Mouse (Mus musculus) myocyte (in vitro differentiated cells): ENCODE results near the gene Tas2r143. TPM values are rescaled to one million over a fixed set of nuclear protein-coding genes. Genes with fewer than 3 reads are reported as not detected.

Source experiments
- H3K27me3 ChIP-seq: one replicate; pipeline ENCODE4 v1.6.1; 2011; ENCODE audit not compliant: control insufficient read depth, insufficient read depth, insufficient read length
- H3K36me3 ChIP-seq: one replicate; pipeline ENCODE4 v1.6.1; 2011; ENCODE audit not compliant: control insufficient read depth, insufficient read depth
- H3K4me2 ChIP-seq: one replicate; pipeline ENCODE4 v1.6.1; 2011; ENCODE audit warnings: low read depth, control low read depth
- H3K4me3 ChIP-seq: one replicate; pipeline ENCODE4 v1.5.1; 2011; ENCODE audit warnings: mild to moderate bottlenecking, control low read depth, moderate library complexity
- H3K79me2 ChIP-seq: one replicate; pipeline ENCODE4 v1.6.1; 2011; ENCODE audit not compliant: control insufficient read depth, insufficient read depth
- H3ac ChIP-seq: one replicate; pipeline ENCODE4 v1.6.1; 2011; ENCODE audit not compliant: control insufficient read depth, insufficient read length
- CEBPB ChIP-seq: IDR thresholded peaks from 2 replicates; pipeline ENCODE4 v1.6.1; 2011; ENCODE audit warnings: mild to moderate bottlenecking, moderate library complexity; ENCODE audit not compliant: poor library complexity, insufficient read depth, severe bottlenecking
- E2F4 ChIP-seq: IDR thresholded peaks from one replicate; pipeline ENCODE4 v1.6.1; 2011; ENCODE audit warnings: mild to moderate bottlenecking, control low read depth, moderate library complexity; ENCODE audit not compliant: insufficient read depth
- MAX ChIP-seq: IDR thresholded peaks from one replicate; pipeline ENCODE4 v1.6.1; 2011; ENCODE audit warnings: low read depth, mild to moderate bottlenecking, control low read depth
- MYOD1 ChIP-seq, 3 experiments: IDR thresholded peaks; one replicate each; pipeline ENCODE4 v1.6.1; 2011; ENCODE audit warnings: control low read depth in 2 of 3, low read depth in 2 of 3, mild to moderate bottlenecking in 2 of 3, moderate library complexity in 1 of 3; ENCODE audit not compliant: insufficient read length in 2 of 3, control insufficient read depth in 1 of 3
- MYOG ChIP-seq, 3 experiments: IDR thresholded peaks; one replicate each; pipeline ENCODE4 v1.6.1; 2011; ENCODE audit warnings: control low read depth in 2 of 3, low read depth in 2 of 3, mild to moderate bottlenecking in 2 of 3; ENCODE audit not compliant: insufficient read length in 2 of 3, control insufficient read depth in 1 of 3, insufficient read depth in 1 of 3
- POLR2A ChIP-seq: IDR thresholded peaks from one replicate; pipeline ENCODE4 v1.6.1; 2011; ENCODE audit warnings: low read depth, mild to moderate bottlenecking, control low read depth, moderate library complexity; ENCODE audit not compliant: insufficient read length
- POLR2AphosphoS2 ChIP-seq: IDR thresholded peaks from one replicate; pipeline ENCODE4 v1.6.1; 2011; ENCODE audit warnings: low read depth, control low read depth; ENCODE audit not compliant: insufficient read length
- REST ChIP-seq: IDR thresholded peaks from one replicate; pipeline ENCODE4 v1.6.1; 2011; ENCODE audit warnings: mild to moderate bottlenecking, control low read depth, moderate library complexity; ENCODE audit not compliant: insufficient read depth, insufficient read length
- SRF ChIP-seq: IDR thresholded peaks from one replicate; pipeline ENCODE4 v1.6.1; 2011; ENCODE audit warnings: low read depth; ENCODE audit not compliant: control insufficient read depth, insufficient read length
- TCF12 ChIP-seq: IDR thresholded peaks from one replicate; pipeline ENCODE4 v1.6.1; 2011; ENCODE audit warnings: mild to moderate bottlenecking, control low read depth; ENCODE audit not compliant: poor library complexity, insufficient read depth, severe bottlenecking
- TCF3 ChIP-seq: IDR thresholded peaks from one replicate; pipeline ENCODE4 v1.6.1; 2011; ENCODE audit warnings: low read depth, control low read depth; ENCODE audit not compliant: insufficient read length
- USF1 ChIP-seq: IDR thresholded peaks from one replicate; pipeline ENCODE4 v1.6.1; 2011; ENCODE audit warnings: low read depth, mild to moderate bottlenecking, control low read depth, moderate library complexity
- polyA plus RNA-seq: library from polyadenylated mRNA; unstranded; fragments of >200 nt; fragmentation: generic; extraction: Trizol; gene quantifications from one replicate; pipeline ENCODE4 v1.2.1, GENCODE M21; 2012; ENCODE audit warnings: missing spikeins

Tas2r143 gene
- polyA plus RNA-seq, 1 experiment: not detected

DNA sequence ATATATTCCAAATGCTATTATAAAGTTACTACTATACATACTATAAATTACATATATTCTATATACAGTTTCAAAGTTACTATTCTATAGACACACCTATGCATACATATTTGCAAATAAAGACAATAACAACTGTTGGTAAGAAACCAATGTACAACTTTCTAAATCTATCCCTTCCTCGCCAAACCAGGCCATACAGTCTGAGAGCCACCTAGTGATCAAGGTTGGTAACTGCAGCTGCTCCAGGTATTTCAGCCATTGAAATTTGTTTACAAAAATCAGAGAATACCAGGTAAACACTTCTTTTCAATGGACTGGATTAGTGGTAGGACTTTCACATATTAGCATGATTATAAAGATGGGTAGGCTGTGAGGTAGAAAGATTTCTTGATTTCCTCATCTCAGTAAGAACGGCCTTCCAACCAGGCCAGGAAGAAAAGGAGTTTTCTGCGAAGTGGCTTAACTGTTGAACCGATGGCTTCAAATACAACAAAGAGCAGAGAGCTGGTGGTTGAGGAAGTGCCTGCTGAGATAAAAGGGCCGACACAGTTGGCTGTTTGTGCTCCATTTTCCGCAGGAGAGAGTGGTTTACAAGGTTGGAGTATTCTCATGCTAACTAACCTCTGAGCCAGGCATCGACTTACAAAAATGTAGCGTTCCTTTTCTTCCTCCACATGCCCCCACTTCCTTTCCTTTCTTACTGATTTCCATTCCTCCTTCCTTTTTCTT is 19.5 kb upstream of the Tas2r143 start:
- no peak overlapping the region for H3ac ChIP-seq
- H3K27me3 ChIP-seq: no peaks in the 10 kb centered on the region
- no peaks in the 10 kb centered on the region for H3K79me2 ChIP-seq
- H3K36me3 ChIP-seq: peaks cover 4% of the 10 kb centered on the region
- no peak overlapping the region for H3K4me3 ChIP-seq
- H3K4me2 ChIP-seq: no peak overlapping the region
- TF ChIP-seq POLR2A (no peak), MYOG (IDR thresholded peaks at IDR 0.05; ENCODE audit: control insufficient read depth in 1 of 3, insufficient read depth in 1 of 3, insufficient read length in 2 of 3, low read depth in 2 of 3) (no peak), E2F4 (no peak), SRF (no peak), USF1 (no peak), TCF12 (no peak), MAX (no peak)

DNA sequence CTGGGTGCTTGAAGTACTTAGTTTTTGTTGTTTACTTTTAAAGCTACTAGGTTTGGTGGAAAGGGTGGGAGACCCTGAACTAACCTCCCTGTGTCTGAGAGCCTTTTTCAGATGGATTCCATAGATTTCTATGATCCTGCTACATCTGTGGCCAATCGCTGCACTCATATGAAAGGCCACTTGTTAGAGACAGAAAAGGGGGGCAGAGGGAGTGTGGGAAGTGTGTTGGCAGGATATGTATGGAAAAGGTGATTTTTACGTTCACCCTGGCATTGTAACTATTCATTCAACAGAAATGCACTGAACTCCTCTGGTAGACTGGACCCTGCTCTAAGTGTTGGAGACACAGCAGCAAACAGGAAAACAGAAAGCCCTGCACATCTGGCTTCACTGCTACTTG is 18.8 kb upstream of the Tas2r143 start:
- Histone ChIP-seq H3K27me3 (no peaks in the 10 kb centered on the region), H3K79me2 (no peaks in the 10 kb centered on the region), H3ac (no peak overlapping the region), H3K4me2 (peak overlapping the region; percentile 59), H3K36me3 (peaks cover 4% of the 10 kb centered on the region), H3K4me3 (no peak overlapping the region)
- TF ChIP-seq POLR2AphosphoS2 (no peak), TCF12 (no peak), MYOD1 (IDR thresholded peaks at IDR 0.05; ENCODE audit: control insufficient read depth in 1 of 3, insufficient read length in 2 of 3, low read depth in 2 of 3) (no peak), TCF3 (no peak), E2F4 (no peak), SRF (no peak), POLR2A (no peak), MAX (no peak), REST (no peak), CEBPB (no peak), MYOG (IDR thresholded peaks at IDR 0.05; ENCODE audit: control insufficient read depth in 1 of 3, insufficient read depth in 1 of 3, insufficient read length in 2 of 3, low read depth in 2 of 3) (no peak), USF1 (no peak)

DNA sequence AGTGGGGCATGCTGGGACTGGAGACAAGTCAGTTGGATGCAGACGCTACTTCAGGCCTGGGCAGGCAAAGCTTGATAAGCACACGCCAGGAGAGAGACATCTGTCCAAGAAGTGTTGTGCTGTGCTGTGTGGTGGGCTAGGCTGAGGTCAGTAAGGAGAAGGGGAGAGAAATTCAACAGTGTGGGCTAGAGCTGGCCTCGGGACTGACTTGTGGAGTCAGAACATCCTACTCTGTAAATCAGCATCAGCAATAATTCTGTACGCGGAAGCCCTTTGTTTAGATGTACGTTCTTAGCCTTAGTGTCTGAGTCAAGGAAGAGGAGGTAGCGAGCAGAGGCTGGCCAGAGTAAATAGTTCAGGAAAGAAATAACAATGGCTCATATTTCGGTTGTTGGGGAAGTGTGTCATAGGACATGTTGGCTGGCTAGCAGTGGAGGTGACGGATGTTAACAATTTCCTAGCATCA is 18.1 kb upstream of the Tas2r143 start:
- no peak overlapping the region for H3ac ChIP-seq
- no peak overlapping the region for H3K4me3 ChIP-seq
- no peaks in the 10 kb centered on the region for H3K79me2 ChIP-seq
- H3K36me3 ChIP-seq: peaks cover 4% of the 10 kb centered on the region
- TF ChIP-seq USF1: no peak
- TF ChIP-seq E2F4: no peak
- no peak for TF ChIP-seq CEBPB
- TF ChIP-seq POLR2AphosphoS2: no peak
- TF ChIP-seq MYOD1 (IDR thresholded peaks at IDR 0.05; ENCODE audit: control insufficient read depth in 1 of 3, insufficient read length in 2 of 3, low read depth in 2 of 3): no peak
- TF ChIP-seq TCF12: no peak
- no peak for TF ChIP-seq MYOG (IDR thresholded peaks at IDR 0.05; ENCODE audit: control insufficient read depth in 1 of 3, insufficient read depth in 1 of 3, insufficient read length in 2 of 3, low read depth in 2 of 3)
- TF ChIP-seq MAX: no peak
- no peak for TF ChIP-seq TCF3
- no peak for TF ChIP-seq SRF
- TF ChIP-seq POLR2A: no peak
- TF ChIP-seq REST: no peak
- peak overlapping the region; percentile 59 for H3K4me2 ChIP-seq
- H3K27me3 ChIP-seq: no peaks in the 10 kb centered on the region

DNA sequence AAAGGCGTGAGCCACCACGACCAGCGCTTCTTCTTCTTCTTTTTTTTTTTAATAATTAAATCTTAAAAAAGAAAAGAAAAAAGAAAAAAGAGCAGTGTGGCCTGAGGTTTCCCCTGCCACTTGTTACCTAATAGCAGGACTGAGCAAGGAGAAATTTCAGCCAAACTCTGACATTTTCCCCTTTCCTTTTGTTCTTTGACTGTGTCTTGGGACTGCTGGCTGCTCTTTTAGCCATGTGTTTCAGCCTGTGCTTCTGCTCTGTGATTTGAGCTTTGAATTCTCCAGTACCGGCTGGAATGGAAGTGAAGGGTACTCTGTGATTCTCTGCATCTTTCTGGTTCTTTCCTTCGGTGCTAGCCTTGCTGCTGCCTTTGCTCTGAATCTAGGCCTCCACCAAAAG is 16.7 kb upstream of the Tas2r143 start:
- TF ChIP-seq TCF3 (no peak), POLR2AphosphoS2 (no peak), POLR2A (no peak), MAX (no peak), SRF (no peak), USF1 (no peak), E2F4 (no peak), MYOG (IDR thresholded peaks at IDR 0.05; ENCODE audit: control insufficient read depth in 1 of 3, insufficient read depth in 1 of 3, insufficient read length in 2 of 3, low read depth in 2 of 3) (no peak), REST (no peak), TCF12 (no peak), CEBPB (no peak), MYOD1 (IDR thresholded peaks at IDR 0.05; ENCODE audit: control insufficient read depth in 1 of 3, insufficient read length in 2 of 3, low read depth in 2 of 3) (no peak)
- no peak overlapping the region for H3K4me3 ChIP-seq

More for the DNA sequence above, 16.7 kb upstream of the Tas2r143 start:
- peaks cover 1% of the 10 kb centered on the region for H3K36me3 ChIP-seq
- H3K79me2 ChIP-seq: no peaks in the 10 kb centered on the region
- no peaks in the 10 kb centered on the region for H3K27me3 ChIP-seq
- H3K4me2 ChIP-seq: no peak overlapping the region
- H3ac ChIP-seq: no peak overlapping the region
